Mouse (Mus musculus) liver, embryonic 15.5 days (tissue): ENCODE measurements at regions not wholly inside any gene's neighbourhood (a gene's known extent, or its start where the extent isn't known, plus 50 kb on each side); places are given as distances from the start of the nearest gene placed in this dataset.

Experiments
- ATAC-seq: fragments of 200-750 bp; cut with Nextera tagmentation; 2 replicates; pipeline ENCODE4 v1.8.0; 2017; ENCODE audit warnings: moderate number of reproducible peaks, mild to moderate bottlenecking, moderate library complexity; ENCODE audit not compliant: insufficient read depth
- H3K27ac ChIP-seq: fragments of 300-500 bp; sonication (generic); replicated peaks from 2 replicates; pipeline ENCODE4 v1.5.1; 2015; ENCODE audit warnings: mild to moderate bottlenecking, inconsistent platforms
- H3K27me3 ChIP-seq: fragments of 300-500 bp; sonication (generic); 2 replicates; pipeline ENCODE4 v1.6.1; 2015; ENCODE audit warnings: mild to moderate bottlenecking, inconsistent platforms
- H3K36me3 ChIP-seq: fragments of 300-500 bp; sonication (generic); replicated peaks from 2 replicates; pipeline ENCODE4 v1.6.1; 2015; ENCODE audit warnings: moderate library complexity, mild to moderate bottlenecking, inconsistent platforms
- H3K4me1 ChIP-seq: fragments of 300-500 bp; sonication (generic); replicated peaks from 2 replicates; pipeline ENCODE4 v1.6.1; 2015; ENCODE audit warnings: inconsistent platforms
- H3K4me2 ChIP-seq: fragments of 300-500 bp; sonication (generic); 2 replicates; pipeline ENCODE4 v1.6.1; 2015; ENCODE audit warnings: moderate library complexity, mild to moderate bottlenecking, inconsistent platforms
- H3K4me3 ChIP-seq: fragments of 300-500 bp; sonication (generic); replicated peaks from 2 replicates; pipeline ENCODE4 v1.5.1; 2015; ENCODE audit warnings: mild to moderate bottlenecking, inconsistent platforms
- H3K9ac ChIP-seq: fragments of 300-500 bp; sonication (generic); 2 replicates; pipeline ENCODE4 v1.6.1; 2015; ENCODE audit warnings: moderate library complexity, mild to moderate bottlenecking, inconsistent platforms
- H3K9me3 ChIP-seq: fragments of 300-500 bp; sonication (generic); replicated peaks from 2 replicates; pipeline ENCODE4 v1.6.1; 2016; ENCODE audit warnings: inconsistent platforms
- WGBS: fragments of 180-500 bp; shearing (Covaris S2); methylation state at CpG from one replicate; pipeline ENCODE4 v1.1.7; 2015; ENCODE audit warnings: mixed read lengths; ENCODE audit not compliant: insufficient replicate concordance; 5-methylcytosine and 5-hydroxymethylcytosine counted together

DNA sequence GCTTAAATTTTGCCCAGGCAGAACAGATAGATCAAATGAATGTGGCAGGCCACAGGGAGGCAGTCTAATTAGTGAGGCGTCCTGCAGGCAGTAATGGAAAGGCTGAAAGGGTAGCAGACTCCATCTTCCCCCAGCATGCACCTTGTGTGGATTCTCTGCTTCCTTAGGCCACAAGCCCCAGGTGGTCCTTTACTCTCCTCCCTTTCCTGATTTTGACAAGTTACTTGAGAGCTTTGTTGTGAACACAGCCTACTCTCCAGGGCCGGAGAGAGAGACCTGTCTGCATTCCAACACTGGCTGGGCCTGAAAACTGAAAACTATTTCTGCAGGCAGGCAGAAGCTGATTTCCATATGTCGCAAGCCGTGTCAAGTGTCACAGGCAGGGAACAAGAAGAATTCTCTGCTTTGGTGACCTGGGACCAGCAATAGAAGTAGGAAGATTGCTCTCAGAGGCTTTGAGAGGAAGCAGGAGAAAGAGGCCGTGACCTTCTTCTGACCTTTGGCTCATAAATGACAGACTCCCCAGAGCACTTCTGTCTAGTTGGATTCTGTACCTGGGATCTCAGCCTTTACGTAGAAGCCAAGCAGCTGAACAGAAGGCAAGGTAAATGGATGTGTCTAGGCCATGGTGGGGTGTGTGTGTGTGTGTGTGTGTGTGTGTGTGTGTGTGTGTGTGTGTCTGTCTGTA, 619.2 kb upstream of the Cdh5 start:
- Histone ChIP-seq H3K9me3 (no peaks in the 10 kb centered on the region), H3K27ac (no peak overlapping the region), H3K9ac (no peak overlapping the region), H3K4me1 (no peaks in the 10 kb centered on the region), H3K4me2 (no peak overlapping the region), H3K27me3 (no peaks in the 10 kb centered on the region), H3K36me3 (no peaks in the 10 kb centered on the region), H3K4me3 (no peak overlapping the region)
- no peak for ATAC-seq
- 51% methylated on average over 6 of the region's 6 CpGs for WGBS

DNA sequence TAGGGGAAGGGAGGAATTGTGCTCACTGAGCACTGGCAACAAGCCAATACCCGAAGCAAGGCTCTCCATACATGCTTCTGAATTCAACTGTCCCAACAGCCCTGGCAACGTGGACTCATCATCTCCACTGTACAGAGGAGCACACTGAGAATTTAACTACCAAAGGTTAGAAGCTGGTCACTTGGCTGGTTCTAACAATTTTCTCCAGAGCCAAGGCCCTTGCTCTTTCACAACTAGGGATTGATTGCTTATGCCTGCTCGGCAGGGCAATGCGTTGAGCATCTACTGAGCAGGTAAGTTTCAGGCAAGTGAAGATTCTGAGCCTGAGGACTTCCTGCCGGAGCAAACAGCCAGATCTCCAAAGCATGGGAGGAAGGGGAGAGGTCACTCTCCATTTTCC, 616.0 kb upstream of the Cdh5 start:
- H3K9ac ChIP-seq: no peak overlapping the region
- no peaks in the 10 kb centered on the region for H3K4me1 ChIP-seq
- H3K9me3 ChIP-seq: no peaks in the 10 kb centered on the region
- ATAC-seq: no peak
- H3K27ac ChIP-seq: no peak overlapping the region
- H3K4me2 ChIP-seq: no peak overlapping the region
- no peak overlapping the region for H3K4me3 ChIP-seq
- no peaks in the 10 kb centered on the region for H3K27me3 ChIP-seq
- 58% methylated on average over 5 of the region's 5 CpGs for WGBS
- H3K36me3 ChIP-seq: no peaks in the 10 kb centered on the region

DNA sequence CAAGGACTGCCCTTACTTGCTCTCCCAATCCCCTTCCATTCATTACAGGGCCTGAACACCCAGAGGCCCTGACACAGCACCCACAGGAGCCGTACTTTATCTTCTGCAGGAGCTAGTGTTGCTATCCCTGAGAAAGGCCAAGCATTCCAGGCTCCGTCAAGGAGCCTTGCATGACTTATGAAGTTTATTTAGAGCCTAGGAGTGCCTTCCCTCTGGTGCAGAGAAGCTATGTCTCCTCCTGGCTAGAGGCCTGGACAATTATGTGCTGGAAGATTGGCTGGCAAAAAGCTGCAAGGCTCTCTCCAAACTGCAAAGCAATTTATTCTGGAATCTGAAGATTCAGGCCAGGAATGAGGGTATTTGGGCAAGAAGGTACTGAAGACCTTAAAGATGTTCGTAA, 612.0 kb upstream of the Cdh5 start:
- no peak for ATAC-seq
- H3K27me3 ChIP-seq: no peaks in the 10 kb centered on the region
- H3K27ac ChIP-seq: no peak overlapping the region
- no peaks in the 10 kb centered on the region for H3K36me3 ChIP-seq
- H3K9me3 ChIP-seq: no peaks in the 10 kb centered on the region
- no peak overlapping the region for H3K4me2 ChIP-seq
- no peak overlapping the region for H3K4me3 ChIP-seq
- WGBS: 49% methylated on average over 3 of the region's 3 CpGs
- H3K4me1 ChIP-seq: no peaks in the 10 kb centered on the region
- no peak overlapping the region for H3K9ac ChIP-seq

DNA sequence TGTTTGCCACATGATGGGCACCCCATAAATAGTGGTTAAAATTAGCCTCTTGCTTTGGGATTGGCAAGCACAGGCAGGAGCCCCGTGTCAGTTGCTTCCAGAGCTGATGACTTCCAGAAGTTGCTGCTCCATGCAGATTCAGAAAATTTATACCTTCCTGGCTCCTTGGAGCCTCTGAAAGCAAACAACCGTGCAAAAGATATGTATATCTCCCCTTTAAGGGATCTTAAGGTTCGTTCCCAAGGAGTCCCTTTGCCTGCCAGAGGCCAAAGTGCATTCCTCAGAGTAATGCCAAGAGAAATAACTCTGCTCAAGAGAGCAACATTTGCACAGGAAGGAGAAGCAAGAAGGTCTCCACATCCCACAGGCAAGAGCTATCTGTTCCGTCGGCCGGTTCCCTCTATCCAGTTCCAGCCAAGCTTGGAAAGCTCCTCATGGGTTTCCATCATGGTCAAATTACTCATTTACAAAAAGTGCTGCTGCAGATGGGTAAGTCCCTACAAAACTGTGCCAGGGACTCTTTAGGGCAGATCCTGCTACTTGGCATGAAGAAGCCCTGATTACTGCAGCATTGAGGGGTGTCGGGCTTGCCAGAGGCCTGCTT, 608.4 kb upstream of the Cdh5 start:
- Histone ChIP-seq H3K27me3 (no peaks in the 10 kb centered on the region), H3K9ac (no peak overlapping the region), H3K4me3 (no peak overlapping the region), H3K36me3 (no peaks in the 10 kb centered on the region), H3K27ac (no peak overlapping the region), H3K4me2 (no peak overlapping the region), H3K9me3 (no peaks in the 10 kb centered on the region), H3K4me1 (no peaks in the 10 kb centered on the region)
- no peak for ATAC-seq
- WGBS: 60% methylated on average over 7 of the region's 7 CpGs

DNA sequence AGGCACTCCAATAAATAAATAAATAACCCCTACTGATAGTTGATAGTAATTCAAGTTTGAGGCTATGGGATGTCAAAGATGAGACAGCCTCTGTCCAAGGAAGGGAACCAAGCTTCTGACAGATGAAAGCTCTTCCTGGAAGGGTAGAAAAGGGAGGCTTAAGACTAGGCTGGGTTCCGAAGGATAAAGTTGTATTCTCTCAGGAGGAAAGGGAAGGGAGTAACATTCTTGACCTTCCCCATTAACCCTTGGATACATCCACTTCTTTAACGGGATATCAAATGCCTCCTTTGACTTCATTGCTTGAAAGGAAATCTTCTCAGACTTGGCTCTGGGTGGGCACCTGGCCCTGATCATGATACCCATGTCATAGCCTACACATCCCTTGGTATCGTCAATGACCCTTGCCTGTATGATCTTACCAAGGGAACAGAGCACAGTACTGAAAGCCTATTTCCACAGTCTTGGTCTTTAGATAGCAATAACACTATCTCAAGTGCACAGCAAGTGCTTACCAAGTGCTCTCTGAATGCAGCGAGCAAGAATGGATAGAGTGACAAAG, 607.4 kb upstream of the Cdh5 start:
- no peak overlapping the region for H3K4me2 ChIP-seq
- WGBS: 55% methylated on average over 4 of the region's 4 CpGs
- no peak overlapping the region for H3K27ac ChIP-seq
- no peaks in the 10 kb centered on the region for H3K9me3 ChIP-seq
- no peaks in the 10 kb centered on the region for H3K27me3 ChIP-seq
- no peaks in the 10 kb centered on the region for H3K4me1 ChIP-seq
- no peaks in the 10 kb centered on the region for H3K36me3 ChIP-seq
- no peak for ATAC-seq
- no peak overlapping the region for H3K4me3 ChIP-seq
- H3K9ac ChIP-seq: no peak overlapping the region

DNA sequence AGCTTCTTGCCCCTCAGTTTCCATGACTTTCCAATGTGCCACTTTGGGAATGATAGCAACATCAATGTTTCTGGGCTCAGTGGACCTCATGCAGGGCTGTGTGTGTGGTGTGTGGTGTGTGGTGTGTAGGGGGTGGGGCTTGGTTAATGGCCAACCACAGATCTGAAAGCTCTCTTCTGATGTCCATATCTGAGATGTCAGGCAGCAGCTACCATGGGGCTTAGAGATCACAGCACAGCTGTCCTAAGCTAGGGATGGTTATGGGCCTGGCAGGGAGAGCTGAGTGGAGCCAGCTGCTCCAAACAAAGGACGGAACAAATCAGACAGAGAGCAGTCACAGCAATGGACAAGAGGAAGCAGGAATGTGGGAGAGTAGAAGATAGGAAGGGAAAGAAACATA, 606.8 kb upstream of the Cdh5 start:
- no peak overlapping the region for H3K4me2 ChIP-seq
- H3K9me3 ChIP-seq: no peaks in the 10 kb centered on the region
- H3K9ac ChIP-seq: no peak overlapping the region
- H3K4me3 ChIP-seq: no peak overlapping the region
- H3K4me1 ChIP-seq: no peaks in the 10 kb centered on the region
- no peak for ATAC-seq
- no peak overlapping the region for H3K27ac ChIP-seq
- WGBS: 42% methylated on average over 1 of the region's 1 CpGs
- H3K36me3 ChIP-seq: no peaks in the 10 kb centered on the region
- no peaks in the 10 kb centered on the region for H3K27me3 ChIP-seq

DNA sequence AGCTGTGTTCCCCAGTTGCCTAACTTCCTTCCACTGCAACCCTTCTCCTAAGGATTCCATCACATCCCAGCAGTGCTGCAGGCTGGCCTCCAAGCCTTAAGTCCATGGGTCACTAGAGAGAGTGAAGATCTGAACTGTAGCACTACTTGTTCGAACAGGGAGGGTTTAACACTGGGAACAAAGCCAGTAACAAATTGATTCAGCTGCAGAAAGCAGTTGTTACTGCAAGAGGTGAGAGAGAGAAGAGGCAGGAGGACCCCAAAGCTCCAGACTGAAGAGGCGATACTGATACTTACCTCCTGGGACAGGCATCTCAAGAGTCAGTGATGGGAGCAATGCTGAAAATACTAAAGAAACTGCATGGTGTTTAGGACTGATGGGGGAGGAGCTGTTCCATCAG, 600.1 kb upstream of the Cdh5 start:
- WGBS: 49% methylated on average over 2 of the region's 2 CpGs
- H3K9ac ChIP-seq: no peak overlapping the region
- H3K4me1 ChIP-seq: no peaks in the 10 kb centered on the region
- no peaks in the 10 kb centered on the region for H3K27me3 ChIP-seq
- no peaks in the 10 kb centered on the region for H3K36me3 ChIP-seq
- no peak for ATAC-seq
- H3K4me3 ChIP-seq: no peak overlapping the region
- H3K27ac ChIP-seq: no peak overlapping the region
- no peak overlapping the region for H3K4me2 ChIP-seq
- no peaks in the 10 kb centered on the region for H3K9me3 ChIP-seq

DNA sequence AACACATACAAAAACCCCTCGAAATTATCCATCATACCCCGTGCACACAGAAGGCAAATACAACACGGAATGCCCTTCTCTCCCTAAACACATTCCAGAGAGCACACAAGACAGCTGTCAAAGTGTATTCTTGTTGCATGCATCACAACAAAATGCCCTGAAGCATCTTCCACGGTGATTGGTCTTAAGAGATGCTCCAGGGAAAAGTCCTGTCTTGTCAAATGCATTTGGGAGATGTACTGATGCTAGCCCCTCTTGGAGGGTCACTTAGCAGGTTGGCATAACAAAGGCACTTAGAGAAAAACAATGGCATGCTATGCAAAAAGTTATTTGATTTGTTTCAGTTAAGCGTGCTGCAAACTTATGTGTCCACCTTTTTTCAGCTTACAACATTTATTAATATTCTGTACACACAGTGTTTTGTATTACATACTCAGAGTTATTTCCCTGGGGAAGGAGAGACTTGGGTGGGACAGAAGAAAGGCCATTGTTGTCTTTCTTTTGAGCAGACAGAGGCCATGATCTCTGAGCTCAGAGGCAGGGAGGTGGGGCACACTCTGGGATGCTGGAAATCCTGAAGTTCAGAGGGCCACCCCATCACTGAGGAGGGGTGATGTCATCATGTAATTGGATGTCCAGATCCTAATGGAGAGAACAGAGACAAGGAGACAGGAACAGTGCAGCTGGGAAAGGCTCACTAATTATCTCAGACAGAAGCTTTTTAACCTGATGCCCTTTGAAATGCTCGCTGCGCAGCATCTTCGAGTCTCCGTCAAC, 598.2 kb upstream of the Cdh5 start:
- Histone ChIP-seq H3K27ac (no peak overlapping the region), H3K9ac (no peak overlapping the region), H3K4me1 (no peaks in the 10 kb centered on the region), H3K36me3 (no peaks in the 10 kb centered on the region), H3K4me3 (no peak overlapping the region), H3K4me2 (no peak overlapping the region), H3K27me3 (no peaks in the 10 kb centered on the region), H3K9me3 (no peaks in the 10 kb centered on the region)
- WGBS: 78% methylated on average over 9 of the region's 9 CpGs
- ATAC-seq: no peak

DNA sequence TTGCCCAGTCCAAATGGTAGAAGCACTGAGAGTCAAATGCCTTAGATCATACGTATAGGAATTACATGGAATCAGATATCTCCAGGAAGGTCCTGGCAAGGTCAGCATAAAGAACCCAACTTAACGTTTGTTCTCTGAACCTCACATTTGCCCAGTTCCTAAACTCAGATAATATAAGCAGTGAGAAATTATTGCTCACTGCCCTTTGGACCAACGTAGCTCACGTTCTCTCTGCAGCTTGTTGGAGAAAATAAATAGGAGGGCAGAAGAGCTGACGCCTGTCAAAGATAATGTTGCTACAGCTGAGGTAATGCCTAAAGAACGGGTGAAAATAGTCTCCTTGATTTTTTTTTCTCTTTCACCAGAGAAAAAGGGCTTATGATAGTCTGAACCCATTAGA, 595.1 kb upstream of the Cdh5 start:
- Histone ChIP-seq H3K4me2 (no peak overlapping the region), H3K4me3 (no peak overlapping the region), H3K27me3 (no peaks in the 10 kb centered on the region), H3K36me3 (no peaks in the 10 kb centered on the region), H3K9ac (no peak overlapping the region), H3K9me3 (no peaks in the 10 kb centered on the region), H3K27ac (no peak overlapping the region), H3K4me1 (no peaks in the 10 kb centered on the region)
- WGBS: 57% methylated on average over 6 of the region's 6 CpGs
- no peak for ATAC-seq

DNA sequence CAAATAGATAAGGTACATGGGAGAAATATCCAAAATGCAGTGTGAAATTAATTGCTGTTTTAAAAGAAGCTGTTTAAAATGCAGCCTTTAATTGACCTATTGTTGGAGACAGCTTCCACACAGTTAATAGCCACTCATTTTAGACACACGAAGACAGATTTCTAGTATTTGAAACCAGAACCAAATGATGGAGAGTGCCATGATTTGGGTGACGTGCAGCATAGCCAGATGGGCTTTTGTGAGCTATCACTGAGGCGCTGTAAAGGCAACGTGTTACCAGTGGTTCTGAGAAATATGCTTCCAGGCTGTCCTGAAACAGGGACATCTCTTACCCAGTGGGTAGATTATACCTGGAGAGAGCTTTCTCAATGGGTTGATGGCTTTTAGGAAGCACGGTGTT, 594.4 kb upstream of the Cdh5 start:
- Histone ChIP-seq H3K36me3 (no peaks in the 10 kb centered on the region), H3K9me3 (no peaks in the 10 kb centered on the region), H3K27me3 (no peaks in the 10 kb centered on the region), H3K4me2 (no peak overlapping the region), H3K4me3 (no peak overlapping the region), H3K9ac (no peak overlapping the region), H3K4me1 (no peaks in the 10 kb centered on the region), H3K27ac (no peak overlapping the region)
- WGBS: 58% methylated on average over 5 of the region's 5 CpGs
- no peak for ATAC-seq

DNA sequence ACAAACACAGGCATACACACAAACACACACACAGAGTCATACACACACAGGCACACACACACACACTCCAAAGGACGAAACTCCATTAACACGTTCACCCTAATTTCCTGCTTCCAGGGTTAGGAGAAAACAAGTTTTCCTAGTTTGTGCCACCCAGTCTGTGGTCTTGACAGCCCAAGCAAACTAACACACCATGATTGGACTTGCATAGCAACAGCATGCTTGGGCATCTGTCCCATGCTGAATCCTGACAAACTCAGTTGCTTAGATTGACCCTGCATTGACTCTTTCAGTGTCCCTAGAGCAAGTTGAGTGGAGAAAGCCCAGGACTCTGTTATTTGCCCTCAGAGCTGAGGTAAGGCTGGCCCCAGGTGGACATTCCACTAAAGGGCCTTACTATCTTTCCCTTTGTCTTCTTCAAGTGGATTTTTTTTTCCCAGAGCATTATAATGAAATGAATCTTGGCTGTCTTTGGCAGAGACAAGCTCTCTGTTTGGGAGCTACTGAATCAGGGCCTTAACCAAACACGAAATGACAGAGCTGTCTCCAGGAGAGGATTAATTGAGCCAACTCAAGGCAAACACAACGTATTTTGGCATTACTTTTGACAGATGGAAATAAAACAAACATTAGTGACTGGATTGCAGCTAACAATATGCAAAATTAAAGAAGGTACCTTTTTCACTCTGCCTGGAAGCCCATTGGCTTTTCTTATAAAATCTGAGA, 581.1 kb upstream of the Cdh5 start:
- Histone ChIP-seq H3K27ac (no peak overlapping the region), H3K27me3 (no peaks in the 10 kb centered on the region), H3K4me2 (no peak overlapping the region), H3K36me3 (no peaks in the 10 kb centered on the region), H3K4me3 (no peak overlapping the region), H3K4me1 (no peaks in the 10 kb centered on the region), H3K9ac (no peak overlapping the region), H3K9me3 (no peaks in the 10 kb centered on the region)
- ATAC-seq: no peak
- 48% methylated on average over 4 of the region's 4 CpGs for WGBS
